Comparison of ENCODE assay signal across 8 mouse cellular contexts in the genomic region with DNA sequence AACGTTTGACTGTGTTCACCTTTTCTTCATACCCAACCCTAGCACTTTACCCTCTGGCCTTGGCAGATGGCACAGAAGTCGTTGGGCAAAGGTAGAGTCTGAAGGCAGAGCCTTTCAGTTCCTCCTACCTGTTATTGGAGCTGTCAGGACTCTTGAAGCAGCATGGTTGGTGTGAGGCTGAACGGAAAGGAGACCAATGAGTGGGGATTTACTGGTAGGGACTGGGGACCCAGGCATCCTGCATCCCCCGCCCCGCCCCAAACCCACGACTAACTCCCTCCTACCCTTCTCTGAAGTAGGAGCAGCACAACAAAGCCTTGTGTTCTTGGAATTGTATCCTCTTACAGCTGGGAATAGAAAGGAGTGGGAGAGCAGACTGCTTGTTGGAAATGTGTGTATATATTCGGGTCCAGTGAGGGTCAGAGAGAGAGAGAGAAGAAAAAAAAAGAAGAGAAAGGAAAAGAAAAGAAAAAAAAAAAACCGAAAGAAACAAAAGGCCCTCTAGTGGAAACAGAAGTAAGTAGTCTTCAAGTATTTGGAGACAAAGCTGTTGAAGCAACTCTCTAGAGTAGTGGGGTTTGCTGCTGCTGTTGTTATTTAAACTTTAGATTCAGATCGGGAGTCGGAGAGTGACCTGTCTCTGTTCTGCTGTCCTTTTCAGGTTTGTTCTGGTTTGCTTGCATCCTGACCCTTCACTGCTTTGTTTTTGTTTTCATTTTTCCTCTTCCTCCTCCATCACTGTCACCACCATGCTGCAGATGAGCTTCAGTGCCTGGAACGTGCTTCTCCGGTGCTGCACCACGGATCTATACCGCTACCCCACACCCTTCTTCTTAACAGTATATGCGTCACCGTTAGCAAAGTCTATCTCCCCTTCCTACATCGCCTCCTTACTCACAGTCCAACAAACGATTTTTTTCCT. TPM values are rescaled to one million over a fixed set of nuclear protein-coding genes. Genes with fewer than 3 reads are reported as not detected.
DNase-seq lines count a peak whose midpoint lies in the region; ATAC-seq and TF ChIP-seq lines count a peak whose summit lies in the region.

A gene (minus strand): TSS at position 176 of the 922 bp plus-strand sequence.

- H3K36me3 ChIP-seq in heart, adult 2 months (ENCODE audit: control insufficient read depth, insufficient read depth, low read length) = no peaks in the 10 kb centered on the region; the same call in 1 of the 2 replicates

- no peaks in the 10 kb centered on the region for H3K79me2 ChIP-seq in heart, adult 2 months (replicated peaks; ENCODE audit: control insufficient read depth, insufficient read depth, low read length)

- WGBS in heart, adult 2 months = 23% methylated on average over 18 of the region's 18 CpGs

- ATAC-seq in frontal cortex, adult (ENCODE audit: low TSS enrichment) = no peak

- H3K27ac ChIP-seq in heart, adult 2 months = peak within 1 kb of the TSS; percentile 90

- TF ChIP-seq POLR2A in heart, adult 2 months (IDR thresholded peaks at IDR 0.05; ENCODE audit: insufficient read depth, low read depth, low read length) = no peak

- H3K4me3 ChIP-seq in heart, adult 2 months = peak within 1 kb of the TSS; percentile 77

- peak within 1 kb of the TSS; percentile 88 for H3K9ac ChIP-seq in heart, adult 2 months (ENCODE audit: low read depth, low read length)

- TF ChIP-seq CTCF in heart, adult 2 months (IDR thresholded peaks at IDR 0.05) = peak; percentile 65

- intact Hi-C loops in heart, adult 2 months (cut with DNase I) = loop anchor here (5.0 to 10.0 kb wide), 2 partner anchors 77 to 1680 kb away; a partner anchor contains a TSS

- H3K27me3 ChIP-seq in heart, adult 2 months (ENCODE audit: control insufficient read depth, insufficient read depth, low read length) = no peaks in the 10 kb centered on the region

- TF ChIP-seq EP300 in heart, adult 2 months (IDR thresholded peaks at IDR 0.05; ENCODE audit: insufficient read depth, low read depth, low read length) = no peak

- H3K4me1 ChIP-seq in heart, adult 2 months (ENCODE audit: control insufficient read depth, insufficient read depth, low read length) = peaks cover 5% of the 10 kb centered on the region

- no peak for DNase-seq in frontal cortex, adult 2 months (ENCODE audit: extremely low spot score in 1 of 2, low spot score in 1 of 2)
- no peak for DNase-seq in adrenal gland, adult 8-10 months
- peak; percentile 45 for DNase-seq in heart, adult 2 months
- DNase-seq in kidney, adult 9 months = peak; percentile 63
- DNase-seq in lung, postnatal 25 days (ENCODE audit: low spot score) = peak; percentile 41
- peak; percentile 49 to 70 for DNase-seq in spleen, postnatal 4 days (ENCODE audit: low spot score in 2 of 2)
- no peak for DNase-seq in frontal cortex, postnatal 25 days (ENCODE audit: low spot score in 2 of 2)

RNA-seq across cellular contexts. Expression of the gene that starts here (rescaled TPM):
- 14.8 and 15.6 TPM in 2 replicates for polyA plus RNA-seq in frontal cortex, adult 2 months (2012; rRNA removed)
- total RNA-seq in adrenal gland, adult 8-10 months (2022) = 10 to 100 TPM; 16.5 to 41.1 (median 28.6) TPM
- 10 to 100 TPM; 11.2 to 12.6 TPM for total RNA-seq in heart, adult 2 months (2021)
- 17.5 and 20.3 TPM in 2 replicates for polyA plus RNA-seq in heart, adult 2 months (2012; rRNA removed)

Comparison
In these comparisons a context has a peak if more than half of its experiments do, and no peak if none do; other contexts are left out.
1. DNase-seq: peak in heart, adult 2 months (2 of 2), kidney, adult 9 months (single experiment), lung, postnatal 25 days (single experiment) and spleen, postnatal 4 days (2 of 2); none in frontal cortex, adult 2 months (0 of 2), adrenal gland, adult 8-10 months (single experiment) and frontal cortex, postnatal 25 days (0 of 2).